Mouse (Mus musculus) bone marrow macrophage, adult 2 months (primary cell): ENCODE data around the gene Vldlr. TPM values are rescaled to one million over a fixed set of nuclear protein-coding genes. Genes with fewer than 3 reads are reported as not detected.
A peak's percentile ranks its signal among the peaks of the same experiment; 100 is the strongest.

Source experiments
- H3K27ac ChIP-seq: 2 replicates; pipeline ENCODE4 v1.5.1; 2012; ENCODE audit warnings: low read depth, low read length; ENCODE audit not compliant: insufficient read depth
- H3K4me1 ChIP-seq: 2 replicates; pipeline ENCODE4 v1.6.1; 2012; ENCODE audit warnings: low read length; ENCODE audit not compliant: control insufficient read depth, insufficient read depth
- H3K4me3 ChIP-seq: 2 replicates; pipeline ENCODE4 v1.5.1; 2012; ENCODE audit warnings: mild to moderate bottlenecking, low read length, moderate library complexity; ENCODE audit not compliant: insufficient read depth
- CTCF ChIP-seq: IDR thresholded peaks from 2 replicates; pipeline ENCODE4 v1.5.1; 2012; ENCODE audit warnings: low read depth, mild to moderate bottlenecking, low read length, moderate library complexity
- POLR2A ChIP-seq: IDR thresholded peaks from 2 replicates; pipeline ENCODE4 v1.6.1; 2012; ENCODE audit warnings: mild to moderate bottlenecking, low read depth, low read length, borderline replicate concordance
- polyA plus RNA-seq: library from polyadenylated mRNA; stranded (reverse); fragments of >200 nt; gene quantifications from 2 replicates; pipeline ENCODE4 v1.2.4, GENCODE M21; 2012; ENCODE audit not compliant: missing spikeins, insufficient read depth, insufficient read length

The Vldlr gene
- polyA plus RNA-seq, 1 experiment: 0.70 TPM

- no peak overlapping the region for H3K27ac ChIP-seq
These were observed 5.3 kb upstream of the Vldlr start for GRCm38 (mm10) chr19:27210991-27211390.

GRCm38 (mm10) chr19:27215596-27215995, 688 bp upstream of the Vldlr start:
- no peaks in the 10 kb centered on the region for H3K4me1 ChIP-seq
- TF ChIP-seq CTCF (no peak), POLR2A (no peak)

More at GRCm38 (mm10) chr19:27210991-27211390, 5.3 kb upstream of the Vldlr start:
- no peak for TF ChIP-seq POLR2A
- TF ChIP-seq CTCF: no peak
- Histone ChIP-seq H3K4me3 (no peak overlapping the region), H3K4me1 (no peaks in the 10 kb centered on the region)

GRCm38 (mm10) chr19:27216767-27217403, 601 bp downstream of the Vldlr start:
- TF ChIP-seq POLR2A: no peak
- no peak for TF ChIP-seq CTCF
- no peak overlapping the region for H3K27ac ChIP-seq
- peak overlapping the region; percentile 24; the same call in 1 of the 2 replicates for H3K4me3 ChIP-seq
- H3K4me1 ChIP-seq: no peaks in the 10 kb centered on the region

More at GRCm38 (mm10) chr19:27215596-27215995, 688 bp upstream of the Vldlr start:
- Histone ChIP-seq H3K27ac (no peak overlapping the region), H3K4me3 (no peak overlapping the region)

GRCm38 (mm10) chr19:27217404-27217940, 1.2 kb downstream of the Vldlr start:
- H3K27ac ChIP-seq: no peak overlapping the region
- H3K4me1 ChIP-seq: no peaks in the 10 kb centered on the region
- peak overlapping the region; percentile 39 for H3K4me3 ChIP-seq
- no peak for TF ChIP-seq CTCF
- TF ChIP-seq POLR2A: no peak

GRCm38 (mm10) chr19:27217941-27218411, 1.7 kb downstream of the Vldlr start:
- Histone ChIP-seq H3K4me3 (peak overlapping the region; percentile 39), H3K4me1 (no peaks in the 10 kb centered on the region), H3K27ac (no peak overlapping the region)
- TF ChIP-seq POLR2A: no peak
- TF ChIP-seq CTCF: no peak

- no peak for TF ChIP-seq CTCF
- no peak for TF ChIP-seq POLR2A
- no peaks in the 10 kb centered on the region for H3K4me1 ChIP-seq
- no peak overlapping the region for H3K27ac ChIP-seq
- peak overlapping the region; percentile 39 for H3K4me3 ChIP-seq
These were observed 2.4 kb downstream of the Vldlr start for GRCm38 (mm10) chr19:27218561-27219262.

- TF ChIP-seq CTCF (no peak), POLR2A (no peak)
- Histone ChIP-seq H3K4me3 (no peak overlapping the region), H3K4me1 (no peaks in the 10 kb centered on the region), H3K27ac (no peak overlapping the region)
These were observed 3.3 kb downstream of the Vldlr start for GRCm38 (mm10) chr19:27219586-27219985.

- Histone ChIP-seq H3K4me1 (no peaks in the 10 kb centered on the region), H3K4me3 (no peak overlapping the region), H3K27ac (no peak overlapping the region)
- no peak for TF ChIP-seq CTCF
- TF ChIP-seq POLR2A: no peak
These were observed 6.8 kb downstream of the Vldlr start for GRCm38 (mm10) chr19:27223046-27223445.

- no peak for TF ChIP-seq POLR2A
- no peak for TF ChIP-seq CTCF
- Histone ChIP-seq H3K27ac (no peak overlapping the region), H3K4me1 (no peaks in the 10 kb centered on the region), H3K4me3 (no peak overlapping the region)
These were observed 8.1 kb downstream of the Vldlr start for GRCm38 (mm10) chr19:27224356-27224755.

- TF ChIP-seq CTCF (no peak), POLR2A (no peak)
- H3K4me1 ChIP-seq: no peaks in the 10 kb centered on the region
- no peak overlapping the region for H3K27ac ChIP-seq
- no peak overlapping the region for H3K4me3 ChIP-seq
These were observed 10.3 kb downstream of the Vldlr start for GRCm38 (mm10) chr19:27226626-27227025.
